Mouse (Mus musculus) myocyte (in vitro differentiated cells): ENCODE data around the gene Endog. TPM values are rescaled to one million over a fixed set of nuclear protein-coding genes. Genes with fewer than 3 reads are reported as not detected.

Experiments used
- H3K27me3 ChIP-seq: one replicate; pipeline ENCODE4 v1.6.1; 2011; ENCODE audit not compliant: control insufficient read depth, insufficient read depth, insufficient read length
- H3K36me3 ChIP-seq: one replicate; pipeline ENCODE4 v1.6.1; 2011; ENCODE audit not compliant: control insufficient read depth, insufficient read depth
- H3K4me2 ChIP-seq: one replicate; pipeline ENCODE4 v1.6.1; 2011; ENCODE audit warnings: low read depth, control low read depth
- H3K4me3 ChIP-seq: one replicate; pipeline ENCODE4 v1.5.1; 2011; ENCODE audit warnings: mild to moderate bottlenecking, control low read depth, moderate library complexity
- H3K79me2 ChIP-seq: one replicate; pipeline ENCODE4 v1.6.1; 2011; ENCODE audit not compliant: control insufficient read depth, insufficient read depth
- H3ac ChIP-seq: one replicate; pipeline ENCODE4 v1.6.1; 2011; ENCODE audit not compliant: control insufficient read depth, insufficient read length
- CEBPB ChIP-seq: IDR thresholded peaks from 2 replicates; pipeline ENCODE4 v1.6.1; 2011; ENCODE audit warnings: mild to moderate bottlenecking, moderate library complexity; ENCODE audit not compliant: poor library complexity, insufficient read depth, severe bottlenecking
- E2F4 ChIP-seq: IDR thresholded peaks from one replicate; pipeline ENCODE4 v1.6.1; 2011; ENCODE audit warnings: mild to moderate bottlenecking, control low read depth, moderate library complexity; ENCODE audit not compliant: insufficient read depth
- MAX ChIP-seq: IDR thresholded peaks from one replicate; pipeline ENCODE4 v1.6.1; 2011; ENCODE audit warnings: low read depth, mild to moderate bottlenecking, control low read depth
- MYOD1 ChIP-seq, 3 experiments: IDR thresholded peaks; one replicate each; pipeline ENCODE4 v1.6.1; 2011; ENCODE audit warnings: control low read depth in 2 of 3, low read depth in 2 of 3, mild to moderate bottlenecking in 2 of 3, moderate library complexity in 1 of 3; ENCODE audit not compliant: insufficient read length in 2 of 3, control insufficient read depth in 1 of 3
- MYOG ChIP-seq, 3 experiments: IDR thresholded peaks; one replicate each; pipeline ENCODE4 v1.6.1; 2011; ENCODE audit warnings: control low read depth in 2 of 3, low read depth in 2 of 3, mild to moderate bottlenecking in 2 of 3; ENCODE audit not compliant: insufficient read length in 2 of 3, control insufficient read depth in 1 of 3, insufficient read depth in 1 of 3
- POLR2A ChIP-seq: IDR thresholded peaks from one replicate; pipeline ENCODE4 v1.6.1; 2011; ENCODE audit warnings: low read depth, mild to moderate bottlenecking, control low read depth, moderate library complexity; ENCODE audit not compliant: insufficient read length
- POLR2AphosphoS2 ChIP-seq: IDR thresholded peaks from one replicate; pipeline ENCODE4 v1.6.1; 2011; ENCODE audit warnings: low read depth, control low read depth; ENCODE audit not compliant: insufficient read length
- REST ChIP-seq: IDR thresholded peaks from one replicate; pipeline ENCODE4 v1.6.1; 2011; ENCODE audit warnings: mild to moderate bottlenecking, control low read depth, moderate library complexity; ENCODE audit not compliant: insufficient read depth, insufficient read length
- SRF ChIP-seq: IDR thresholded peaks from one replicate; pipeline ENCODE4 v1.6.1; 2011; ENCODE audit warnings: low read depth; ENCODE audit not compliant: control insufficient read depth, insufficient read length
- TCF12 ChIP-seq: IDR thresholded peaks from one replicate; pipeline ENCODE4 v1.6.1; 2011; ENCODE audit warnings: mild to moderate bottlenecking, control low read depth; ENCODE audit not compliant: poor library complexity, insufficient read depth, severe bottlenecking
- TCF3 ChIP-seq: IDR thresholded peaks from one replicate; pipeline ENCODE4 v1.6.1; 2011; ENCODE audit warnings: low read depth, control low read depth; ENCODE audit not compliant: insufficient read length
- USF1 ChIP-seq: IDR thresholded peaks from one replicate; pipeline ENCODE4 v1.6.1; 2011; ENCODE audit warnings: low read depth, mild to moderate bottlenecking, control low read depth, moderate library complexity
- polyA plus RNA-seq: library from polyadenylated mRNA; unstranded; fragments of >200 nt; fragmentation: generic; extraction: Trizol; gene quantifications from one replicate; pipeline ENCODE4 v1.2.1, GENCODE M21; 2012; ENCODE audit warnings: missing spikeins

The Endog gene
- polyA plus RNA-seq, 1 experiment: 17.6 TPM

- H3K4me3 ChIP-seq: no peak overlapping the region
- TF ChIP-seq USF1 (no peak), MYOG (IDR thresholded peaks at IDR 0.05; ENCODE audit: control insufficient read depth in 1 of 3, insufficient read depth in 1 of 3, insufficient read length in 2 of 3, low read depth in 2 of 3) (no peak), TCF12 (no peak), TCF3 (no peak), CEBPB (no peak), SRF (no peak), E2F4 (no peak), POLR2AphosphoS2 (no peak), REST (no peak), POLR2A (no peak), MYOD1 (IDR thresholded peaks at IDR 0.05; ENCODE audit: control insufficient read depth in 1 of 3, insufficient read length in 2 of 3, low read depth in 2 of 3) (no peak), MAX (no peak)
- no peaks in the 10 kb centered on the region for H3K36me3 ChIP-seq
- H3K79me2 ChIP-seq: no peaks in the 10 kb centered on the region
- H3K27me3 ChIP-seq: no peaks in the 10 kb centered on the region
- H3K4me2 ChIP-seq: no peak overlapping the region
- no peak overlapping the region for H3ac ChIP-seq
Observed at GRCm38 (mm10) chr2:30199984-30200383, 28.7 kb downstream of the Endog start.

GRCm38 (mm10) chr2:30200388-30200925 lies 29.2 kb downstream of the Endog start:
- no peak overlapping the region for H3ac ChIP-seq
- no peak overlapping the region for H3K4me3 ChIP-seq
- no peak for TF ChIP-seq MAX
- TF ChIP-seq E2F4: no peak
- no peak for TF ChIP-seq MYOD1 (IDR thresholded peaks at IDR 0.05; ENCODE audit: control insufficient read depth in 1 of 3, insufficient read length in 2 of 3, low read depth in 2 of 3)
- no peak for TF ChIP-seq MYOG (IDR thresholded peaks at IDR 0.05; ENCODE audit: control insufficient read depth in 1 of 3, insufficient read depth in 1 of 3, insufficient read length in 2 of 3, low read depth in 2 of 3)
- TF ChIP-seq CEBPB: no peak
- no peak for TF ChIP-seq POLR2AphosphoS2
- no peak for TF ChIP-seq TCF3
- no peaks in the 10 kb centered on the region for H3K27me3 ChIP-seq
- no peaks in the 10 kb centered on the region for H3K79me2 ChIP-seq
- no peaks in the 10 kb centered on the region for H3K36me3 ChIP-seq
- H3K4me2 ChIP-seq: no peak overlapping the region

GRCm38 (mm10) chr2:30203439-30203838 lies 32.1 kb downstream of the Endog start:
- no peaks in the 10 kb centered on the region for H3K79me2 ChIP-seq
- no peak overlapping the region for H3ac ChIP-seq
- TF ChIP-seq MYOD1 (IDR thresholded peaks at IDR 0.05; ENCODE audit: control insufficient read depth in 1 of 3, insufficient read length in 2 of 3, low read depth in 2 of 3): no peak
- TF ChIP-seq E2F4: no peak
- no peak for TF ChIP-seq TCF12
- no peak for TF ChIP-seq CEBPB
- H3K36me3 ChIP-seq: no peaks in the 10 kb centered on the region
- H3K4me3 ChIP-seq: no peak overlapping the region
- no peaks in the 10 kb centered on the region for H3K27me3 ChIP-seq
- H3K4me2 ChIP-seq: no peak overlapping the region

- Histone ChIP-seq H3ac (peak overlapping the region; percentile 26), H3K4me3 (peak overlapping the region; percentile 57)
Observed at GRCm38 (mm10) chr2:30205255-30205628, 33.9 kb downstream of the Endog start.

GRCm38 (mm10) chr2:30205629-30206357 lies 34.5 kb downstream of the Endog start, which contains the start of gene Kyat1:
Kyat1 (minus strand) TSS chr2:30205847.
- Histone ChIP-seq H3ac (peak within 1 kb of the TSS; percentile 26), H3K79me2 (no peaks in the 10 kb centered on the region), H3K27me3 (no peaks in the 10 kb centered on the region), H3K4me2 (peak within 1 kb of the TSS; percentile 86), H3K36me3 (no peaks in the 10 kb centered on the region), H3K4me3 (peak within 1 kb of the TSS; percentile 57)
- TF ChIP-seq POLR2AphosphoS2 (peak; percentile 49), REST (no peak), SRF (peak; percentile 92), E2F4 (peak; percentile 63), USF1 (no peak), TCF12 (no peak), POLR2A (peak; percentile 74), CEBPB (peak; percentile 43; the same call in 1 of the 2 replicates), MYOD1 (IDR thresholded peaks at IDR 0.05; ENCODE audit: control insufficient read depth in 1 of 3, insufficient read length in 2 of 3, low read depth in 2 of 3) (no peak), MAX (no peak), TCF3 (no peak), MYOG (IDR thresholded peaks at IDR 0.05; ENCODE audit: control insufficient read depth in 1 of 3, insufficient read depth in 1 of 3, insufficient read length in 2 of 3, low read depth in 2 of 3) (no peak)

More at GRCm38 (mm10) chr2:30205255-30205628, 33.9 kb downstream of the Endog start:
- Histone ChIP-seq H3K36me3 (no peaks in the 10 kb centered on the region), H3K27me3 (no peaks in the 10 kb centered on the region), H3K4me2 (peak overlapping the region; percentile 86), H3K79me2 (no peaks in the 10 kb centered on the region)
- TF ChIP-seq TCF12: no peak
